Mouse (Mus musculus) C2C12 (cell line): ENCODE results near the gene Abcc12. TPM values are rescaled to one million over a fixed set of nuclear protein-coding genes. Genes with fewer than 3 reads are reported as not detected.

Experiments used
- H3K27me3 ChIP-seq: one replicate; pipeline ENCODE4 v1.6.1; 2011; ENCODE audit not compliant: control insufficient read depth, insufficient read depth, insufficient read length
- H3K36me3 ChIP-seq: one replicate; pipeline ENCODE4 v1.6.1; 2011; ENCODE audit not compliant: control insufficient read depth, insufficient read depth
- H3K4me3 ChIP-seq: one replicate; pipeline ENCODE4 v1.5.1; 2011; ENCODE audit warnings: mild to moderate bottlenecking, control low read depth; ENCODE audit not compliant: poor library complexity, insufficient read depth, severe bottlenecking
- H3K79me2 ChIP-seq: one replicate; pipeline ENCODE4 v1.6.1; 2011; ENCODE audit not compliant: control insufficient read depth, insufficient read depth
- H3K79me3 ChIP-seq: one replicate; pipeline ENCODE4 v1.6.1; 2011; ENCODE audit warnings: low read depth, control low read depth
- H3ac ChIP-seq: one replicate; pipeline ENCODE3; 2011; ENCODE audit warnings: low read depth; ENCODE audit not compliant: control insufficient read depth, insufficient read length
- CEBPB ChIP-seq: IDR thresholded peaks from one replicate; pipeline ENCODE4 v1.6.1; 2011; ENCODE audit warnings: low read depth, mild to moderate bottlenecking, control low read depth, moderate library complexity
- CTCF ChIP-seq: IDR thresholded peaks from one replicate; pipeline ENCODE4 v1.5.1; 2011; ENCODE audit not compliant: control insufficient read depth, insufficient read depth, insufficient read length
- FOSL1 ChIP-seq: IDR thresholded peaks from one replicate; pipeline ENCODE4 v1.8.0; 2011; ENCODE audit warnings: mild to moderate bottlenecking, low read length; ENCODE audit not compliant: poor library complexity, insufficient read depth, severe bottlenecking
- MAX ChIP-seq: IDR thresholded peaks from one replicate; pipeline ENCODE4 v1.6.1; 2011; ENCODE audit warnings: mild to moderate bottlenecking, control low read depth
- MYOD1 ChIP-seq: IDR thresholded peaks from one replicate; pipeline ENCODE4 v1.6.1; 2011; ENCODE audit warnings: low read depth; ENCODE audit not compliant: control insufficient read depth, insufficient read length
- MYOG ChIP-seq: IDR thresholded peaks from one replicate; pipeline ENCODE4 v1.6.1; 2011; ENCODE audit not compliant: control insufficient read depth, insufficient read length; ENCODE audit errors: extremely low read depth
- USF1 ChIP-seq: IDR thresholded peaks from one replicate; pipeline ENCODE4 v1.6.1; 2011; ENCODE audit warnings: low read depth, mild to moderate bottlenecking, control low read depth, moderate library complexity
- polyA plus RNA-seq: library from polyadenylated mRNA; unstranded; fragments of >200 nt; fragmentation: generic; extraction: Trizol; gene quantifications from one replicate; pipeline ENCODE4 v1.2.1, GENCODE M21; 2012; ENCODE audit warnings: missing spikeins

Gene Abcc12
- polyA plus RNA-seq, 1 experiment = not detected

GRCm38 (mm10) chr8:86536663-86536987, 43.9 kb downstream of the Abcc12 start:
- Histone ChIP-seq H3ac (no peak overlapping the region), H3K79me2 (no peaks in the 10 kb centered on the region), H3K79me3 (no peaks in the 10 kb centered on the region), H3K36me3 (no peaks in the 10 kb centered on the region), H3K4me3 (no peak overlapping the region), H3K27me3 (no peaks in the 10 kb centered on the region)
- no peak for TF ChIP-seq MYOD1
- TF ChIP-seq MAX = no peak
- TF ChIP-seq MYOG = no peak
- no peak for TF ChIP-seq CTCF
- no peak for TF ChIP-seq USF1
- no peak for TF ChIP-seq FOSL1
- TF ChIP-seq CEBPB = no peak

- H3K79me2 ChIP-seq = no peaks in the 10 kb centered on the region
These were observed 44.5 kb downstream of the Abcc12 start for GRCm38 (mm10) chr8:86535791-86536662.

GRCm38 (mm10) chr8:86535068-86535560, 45.4 kb downstream of the Abcc12 start:
- Histone ChIP-seq H3K79me3 (no peaks in the 10 kb centered on the region), H3K79me2 (no peaks in the 10 kb centered on the region), H3K36me3 (no peaks in the 10 kb centered on the region), H3K4me3 (no peak overlapping the region), H3K27me3 (no peaks in the 10 kb centered on the region), H3ac (no peak overlapping the region)
- no peak for TF ChIP-seq MYOG
- no peak for TF ChIP-seq CTCF
- TF ChIP-seq FOSL1 = no peak
- TF ChIP-seq CEBPB = no peak
- TF ChIP-seq MYOD1 = no peak
- TF ChIP-seq MAX = no peak

More at GRCm38 (mm10) chr8:86535791-86536662, 44.5 kb downstream of the Abcc12 start:
- no peaks in the 10 kb centered on the region for H3K79me3 ChIP-seq
- peak; percentile 21 for TF ChIP-seq CTCF
- no peak for TF ChIP-seq USF1
- H3ac ChIP-seq = no peak overlapping the region
- H3K27me3 ChIP-seq = no peaks in the 10 kb centered on the region
- no peaks in the 10 kb centered on the region for H3K36me3 ChIP-seq
- no peak overlapping the region for H3K4me3 ChIP-seq

- no peaks in the 10 kb centered on the region for H3K79me2 ChIP-seq
- no peaks in the 10 kb centered on the region for H3K79me3 ChIP-seq
- no peaks in the 10 kb centered on the region for H3K36me3 ChIP-seq
- H3K27me3 ChIP-seq = no peaks in the 10 kb centered on the region
- no peak overlapping the region for H3ac ChIP-seq
- H3K4me3 ChIP-seq = no peak overlapping the region
- TF ChIP-seq MYOD1 (no peak), MYOG (no peak), FOSL1 (no peak), CTCF (no peak), USF1 (no peak), MAX (no peak), CEBPB (no peak)
These were observed 50.8 kb downstream of the Abcc12 start for GRCm38 (mm10) chr8:86529714-86530113.

GRCm38 (mm10) chr8:86527336-86528029, 53.0 kb downstream of the Abcc12 start:
- TF ChIP-seq MAX = no peak
- no peak for TF ChIP-seq MYOD1
- no peak for TF ChIP-seq USF1
- no peak for TF ChIP-seq CTCF
- no peak for TF ChIP-seq CEBPB
- no peak for TF ChIP-seq MYOG
- no peak for TF ChIP-seq FOSL1
- no peaks in the 10 kb centered on the region for H3K27me3 ChIP-seq
- no peaks in the 10 kb centered on the region for H3K79me3 ChIP-seq
- no peaks in the 10 kb centered on the region for H3K79me2 ChIP-seq
- no peaks in the 10 kb centered on the region for H3K36me3 ChIP-seq
- no peak overlapping the region for H3K4me3 ChIP-seq
- H3ac ChIP-seq = no peak overlapping the region

- Histone ChIP-seq H3K79me3 (no peaks in the 10 kb centered on the region), H3K27me3 (no peaks in the 10 kb centered on the region), H3ac (no peak overlapping the region), H3K36me3 (no peaks in the 10 kb centered on the region), H3K4me3 (no peak overlapping the region), H3K79me2 (no peaks in the 10 kb centered on the region)
- TF ChIP-seq CEBPB = no peak
- TF ChIP-seq CTCF = no peak
- no peak for TF ChIP-seq FOSL1
- no peak for TF ChIP-seq USF1
- no peak for TF ChIP-seq MYOD1
- no peak for TF ChIP-seq MYOG
- TF ChIP-seq MAX = no peak
These were observed 53.7 kb downstream of the Abcc12 start for GRCm38 (mm10) chr8:86526808-86527207.
